Mouse (Mus musculus): ENCODE data around the gene Kmt2a. TPM values are rescaled to one million over a fixed set of nuclear protein-coding genes. Genes with fewer than 3 reads are reported as not detected.
"Not testable (repeated sequence)": the region's sequence is repeated elsewhere in the genome, so short reads cannot be mapped to it uniquely, and the experiment has no call there.

The Kmt2a gene
- total RNA-seq, 2 experiments from 2014 or later: 29.2 to 31.5 TPM

DNA sequence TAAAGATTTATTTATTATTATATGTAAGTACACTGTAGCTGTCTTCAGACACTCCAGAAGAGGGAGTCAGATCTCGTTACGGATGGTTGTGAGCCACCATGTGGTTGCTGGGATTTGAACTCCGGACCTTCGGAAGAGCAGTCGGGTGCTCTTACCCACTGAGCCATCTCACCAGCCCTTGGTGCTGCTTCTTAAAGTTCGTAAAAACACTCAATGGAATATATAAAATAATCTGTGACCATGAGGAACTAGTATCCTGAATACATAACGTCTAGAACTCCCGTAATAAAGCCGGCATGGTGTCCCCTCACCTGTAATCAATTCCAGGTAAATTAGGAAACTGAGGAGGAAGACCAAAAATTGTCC, 113.1 kb downstream of the Kmt2a start:
- intact Hi-C loops (cut with DNase I); DNase-seq: not testable (repeated sequence)

DNA sequence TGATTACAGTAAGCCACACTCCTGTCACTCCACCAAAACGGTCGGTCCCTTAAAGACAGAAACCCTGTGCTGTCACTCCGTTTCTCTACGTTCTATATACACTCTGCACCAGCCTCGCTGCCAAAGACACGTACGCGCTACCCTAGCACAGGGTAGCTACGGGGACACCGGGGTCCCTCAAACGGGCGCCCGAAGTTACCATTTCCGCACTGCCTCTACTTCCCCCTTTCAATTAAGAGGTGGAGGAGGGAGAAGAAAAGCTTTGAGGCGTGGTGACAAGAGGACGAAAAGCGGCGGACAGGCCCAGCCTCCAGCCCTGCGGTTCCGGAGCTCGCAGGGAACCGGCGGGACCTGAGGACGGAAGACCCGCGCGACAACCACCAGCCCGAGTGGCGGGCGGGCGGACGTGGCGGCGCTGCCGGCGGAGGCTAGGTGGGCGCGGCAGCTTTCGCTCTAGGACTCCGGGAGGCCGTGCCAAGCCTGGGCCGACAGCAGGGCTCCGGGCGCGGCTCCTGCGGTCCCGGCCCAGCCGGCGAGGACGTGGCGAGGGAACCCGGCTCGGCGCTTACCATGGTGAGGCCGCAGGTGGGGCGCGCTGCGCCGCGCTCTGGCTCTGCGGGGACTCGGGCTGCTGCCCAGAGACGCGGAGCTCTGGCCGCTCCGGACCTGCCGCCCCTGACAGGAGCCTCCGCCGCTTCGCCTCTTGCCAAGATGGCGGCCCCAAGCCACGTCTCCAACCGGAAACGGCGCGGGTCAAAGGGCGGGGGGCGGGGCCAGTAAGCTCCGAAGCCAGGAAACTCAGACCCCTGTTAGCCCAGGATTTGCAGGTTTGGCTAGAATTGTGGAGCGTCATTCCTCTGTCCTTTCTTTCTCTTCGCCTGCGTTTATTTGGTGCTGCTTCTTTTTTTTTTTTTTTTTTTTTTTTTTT, 113.7 kb downstream of the Kmt2a start, which contains the start of the genes Arcn1 and Ift46:
Gene Arcn1 (minus strand): TSS at position 745 of the 928 bp plus-strand sequence.
Gene Ift46 (plus strand): TSS at position 808 of the 928 bp plus-strand sequence.
- intact Hi-C loops (cut with DNase I): no loop called here
- DNase-seq: peak; percentile 86

DNA sequence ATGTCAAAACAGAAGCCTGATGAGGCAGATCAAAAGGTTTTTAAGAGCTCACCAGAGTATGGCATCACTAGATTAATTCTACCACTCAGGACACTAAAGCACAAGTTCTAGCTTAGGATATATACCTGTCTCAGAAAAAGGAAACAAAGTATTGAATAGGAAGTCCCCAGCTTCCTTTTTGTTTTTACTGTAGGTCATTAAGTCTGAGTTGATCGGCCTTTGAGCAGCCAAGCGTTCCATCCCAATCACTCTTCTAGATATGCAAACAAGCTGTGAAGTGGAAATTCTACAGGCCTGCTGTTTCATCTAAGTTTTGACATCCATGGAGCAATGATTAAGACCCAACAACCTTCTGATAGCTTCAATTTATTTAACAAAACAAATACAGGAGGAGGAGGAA, 120.2 kb downstream of the Kmt2a start:
- intact Hi-C loops (cut with DNase I): no loop called here
- no peak for DNase-seq

Other genes starting within 250 kb of the Kmt2a start
- gene Treh, start 208.1 kb downstream of the Kmt2a start, total RNA-seq (2021): not detected
- 100 to 1,000 TPM; 124 to 132 TPM for gene Phldb1, start 146.1 kb downstream of the Kmt2a start, total RNA-seq (2021)
- gene Arcn1, start 113.5 kb downstream of the Kmt2a start, total RNA-seq (2021): 10 to 100 TPM; 80.1 to 88.6 TPM
- gene Ift46, start 113.4 kb downstream of the Kmt2a start, total RNA-seq (2021): 10 to 100 TPM; 32.7 to 41.8 TPM
- 10 to 100 TPM; 10.4 to 12.7 TPM for gene Tmem25, start 82.0 kb downstream of the Kmt2a start, total RNA-seq (2021)
- 1 to 10 TPM in 1 of 2 experiments, under 1 TPM in 1; 0.85 to 1.6 TPM for gene Ttc36, start 78.2 kb downstream of the Kmt2a start, total RNA-seq (2021)
- gene Atp5l, start 39.4 kb upstream of the Kmt2a start, total RNA-seq (2021): 1,000 to 10,000 TPM; 1,504 to 1,510 TPM
- 10 to 100 TPM; 38.4 to 45.4 TPM for gene Ube4a, start 84.3 kb upstream of the Kmt2a start, total RNA-seq (2021)
- 10 to 100 TPM in 1 of 2 experiments, under 1 TPM in 1; 0.86 to 11.7 TPM for gene Cd3g, start 99.1 kb upstream of the Kmt2a start, total RNA-seq (2021)
- gene Cd3d, start 100.5 kb upstream of the Kmt2a start, total RNA-seq (2021): 1 to 10 TPM; 4.5 to 9.4 TPM
- 10 to 100 TPM in 1 of 2 experiments, 1 to 10 TPM in 1; 1.7 to 14.9 TPM for gene Cd3e, start 128.3 kb upstream of the Kmt2a start, total RNA-seq (2021)
- 1 to 10 TPM in 1 of 2 experiments, under 1 TPM in 1; 1.00 to 1.1 TPM for gene Mpzl2, start 158.5 kb upstream of the Kmt2a start, total RNA-seq (2021)
- 1 to 10 TPM; 1.2 to 1.3 TPM for gene Mpzl3, start 173.9 kb upstream of the Kmt2a start, total RNA-seq (2021)
- under 1 TPM; 0.19 to 0.59 TPM for gene Jaml, start 197.9 kb upstream of the Kmt2a start, total RNA-seq (2021)
- 1 to 10 TPM; 1.2 to 1.4 TPM for gene Scn2b, start 236.5 kb upstream of the Kmt2a start, total RNA-seq (2021)